Mouse (Mus musculus): ENCODE measurements around the gene Mzf1.

- no peak for TF ChIP-seq TBP (IDR thresholded peaks at IDR 0.05; ENCODE audit: low read depth, low read length)
- TF ChIP-seq GABPA (IDR thresholded peaks at IDR 0.05; ENCODE audit: low read depth, low read length) = no peak
- TF ChIP-seq POLR2A (IDR thresholded peaks at IDR 0.05; ENCODE audit: control insufficient read depth in 1 of 2, insufficient read depth in 1 of 2, low read depth in 1 of 2, low read length in 2 of 2, poor library complexity in 1 of 2) = no peak
- no peak for TF ChIP-seq CTCF (IDR thresholded peaks at IDR 0.05 in 2 of 3, conservative IDR thresholded peaks at IDR 0.05 in 1 of 3; ENCODE audit: control insufficient read depth in 1 of 3, insufficient read depth in 1 of 3, low read depth in 2 of 3, low read length in 3 of 3, poor library complexity in 1 of 3, severe bottlenecking in 1 of 3)
- peak; percentile 37; the same call in 1 of the 2 replicates for TF ChIP-seq GATA1 (IDR thresholded peaks at IDR 0.05; ENCODE audit: low read depth, low read length)
- no peak for TF ChIP-seq ZKSCAN1 (IDR thresholded peaks at IDR 0.05; ENCODE audit: low read depth, low read length)
- TF ChIP-seq EP300 (IDR thresholded peaks at IDR 0.05; ENCODE audit: low read depth in 1 of 2, low read length in 2 of 2) = no peak
- TF ChIP-seq MAFK (IDR thresholded peaks at IDR 0.05; ENCODE audit: borderline replicate concordance, low read depth, low read length) = no peak
- TF ChIP-seq CHD1 (IDR thresholded peaks at IDR 0.05; ENCODE audit: low read depth, low read length) = no peak
- no peak for TF ChIP-seq USF1 (IDR thresholded peaks at IDR 0.05; ENCODE audit: low read depth, low read length)
- TF ChIP-seq HCFC1 (IDR thresholded peaks at IDR 0.05; ENCODE audit: low read depth, low read length) = no peak
- TF ChIP-seq POLR2AphosphoS2 (IDR thresholded peaks at IDR 0.05; ENCODE audit: low read length) = no peak
- TF ChIP-seq ZC3H11A (IDR thresholded peaks at IDR 0.05; ENCODE audit: low read depth, low read length) = no peak
Observed at GRCm38 (mm10) chr7:13036806-13037205, 17.8 kb downstream of the Mzf1 start.
